In the genomic region with DNA sequence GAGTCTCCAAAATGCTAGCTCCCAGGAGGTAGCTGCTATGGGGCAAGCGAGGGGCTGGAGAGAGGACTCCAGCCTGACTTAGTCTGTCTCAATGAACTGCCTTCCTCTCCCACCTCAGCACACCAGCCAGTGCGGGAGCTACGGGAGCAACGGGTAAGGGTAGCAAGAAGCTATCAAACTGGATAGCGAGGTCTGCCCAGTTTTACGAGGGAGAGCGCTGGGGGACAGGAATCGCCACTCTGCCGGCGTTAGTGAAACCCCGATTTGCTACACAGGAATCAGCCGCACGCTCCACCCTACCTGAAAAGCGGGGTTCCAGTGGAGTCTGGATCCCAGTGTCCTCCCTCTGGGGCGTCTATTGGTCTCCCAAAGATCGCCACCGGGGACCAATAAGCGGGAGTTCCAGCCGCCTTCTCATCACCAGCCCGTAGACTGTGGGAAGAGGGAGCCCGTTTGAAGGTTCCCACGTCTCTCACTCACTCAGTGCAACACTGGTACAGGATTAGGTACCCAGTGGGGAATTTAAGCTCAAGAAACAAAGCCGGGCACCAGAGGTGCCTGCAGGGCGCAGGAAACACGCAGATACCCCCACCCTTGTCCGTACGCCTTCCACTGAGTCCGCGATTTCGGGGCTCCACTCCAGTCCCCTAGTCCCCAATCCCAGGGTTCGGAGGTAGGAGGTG, we compare ENCODE assay signal across 9 mouse cellular contexts. TPM values are rescaled to one million over a fixed set of nuclear protein-coding genes. Genes with fewer than 3 reads are reported as not detected.
DNase-seq lines count a peak whose midpoint lies in the region; ATAC-seq and TF ChIP-seq lines count a peak whose summit lies in the region.
"Had no signal": no experiment of that assay in that cellular context is flagged by ENCODE, and none has a peak within 500 bp of the region (broad histone marks: within the 10 kb centered on the region; RNA-seq: fewer than 3 reads in every experiment).

No protein-coding gene starts in this region.

- in situ Hi-C loops in ES-E14 (cut with MboI; ENCODE audit: low sequenced_read_pairs in 2 of 2, unreplicated experiment in 2 of 2) = no loop called here

- no peaks in the 10 kb centered on the region; a peak in 1 of 4 replicates for H3K4me1 ChIP-seq in ES-E14 (ENCODE audit: control insufficient read depth in 2 of 2, insufficient read depth in 2 of 2, low read length in 2 of 2, poor library complexity in 1 of 2)
- peaks cover 27% of the 10 kb centered on the region for H3K4me1 ChIP-seq in forebrain, embryonic 10.5 days
- peaks cover 15% of the 10 kb centered on the region for H3K4me1 ChIP-seq in limb, embryonic 10.5 days
- H3K4me1 ChIP-seq in neural tube, embryonic 15.5 days = peaks cover 15% of the 10 kb centered on the region

- no peaks in the 10 kb centered on the region for H3K9me3 ChIP-seq in ES-E14 (ENCODE audit: control insufficient read depth, insufficient read depth, low read depth, low read length)
- no peaks in the 10 kb centered on the region for H3K9me3 ChIP-seq in forebrain, embryonic 10.5 days
- H3K9me3 ChIP-seq in limb, embryonic 10.5 days (replicated peaks) = no peaks in the 10 kb centered on the region
- no peaks in the 10 kb centered on the region for H3K9me3 ChIP-seq in neural tube, embryonic 15.5 days (replicated peaks)

- H3K9ac ChIP-seq in ES-E14 (ENCODE audit: insufficient read depth, low read depth, low read length, poor library complexity, severe bottlenecking) = peak overlapping the region; percentile 42
- peak overlapping the region; percentile 48 for H3K9ac ChIP-seq in neural tube, embryonic 15.5 days (replicated peaks)

- no peak overlapping the region for H3K27ac ChIP-seq in ES-E14 (ENCODE audit: insufficient read depth, low read depth, low read length, poor library complexity, severe bottlenecking)
- H3K27ac ChIP-seq in forebrain, embryonic 10.5 days = peak overlapping the region; percentile 65
- peak overlapping the region; percentile 44; the same call in 1 of the 2 replicates for H3K27ac ChIP-seq in limb, embryonic 10.5 days
- no peak overlapping the region for H3K27ac ChIP-seq in neural tube, embryonic 15.5 days (replicated peaks)

- peak overlapping the region; percentile 71 to 83 for H3K4me3 ChIP-seq in ES-E14 (ENCODE audit: insufficient read depth in 1 of 2, low read depth in 1 of 2, low read length in 2 of 2, poor library complexity in 1 of 2, severe bottlenecking in 1 of 2)
- peak overlapping the region; percentile 68 for H3K4me3 ChIP-seq in forebrain, embryonic 10.5 days
- peak overlapping the region; percentile 66 for H3K4me3 ChIP-seq in limb, embryonic 10.5 days
- H3K4me3 ChIP-seq in neural tube, embryonic 15.5 days (replicated peaks) = peak overlapping the region; percentile 54

- H3K36me3 ChIP-seq in ES-E14 (ENCODE audit: control insufficient read depth, insufficient read depth, low read length, poor library complexity, severe bottlenecking) = no peaks in the 10 kb centered on the region
- H3K36me3 ChIP-seq in forebrain, embryonic 10.5 days (replicated peaks) = no peaks in the 10 kb centered on the region
- no peaks in the 10 kb centered on the region for H3K36me3 ChIP-seq in limb, embryonic 10.5 days
- no peaks in the 10 kb centered on the region for H3K36me3 ChIP-seq in neural tube, embryonic 15.5 days

- H3K4me2 ChIP-seq in neural tube, embryonic 15.5 days = peak overlapping the region; percentile 97

- under 1% methylated on average over 31 of the region's 31 CpGs for WGBS in forebrain, embryonic 10.5 days
- WGBS in limb, embryonic 10.5 days = under 1% methylated on average over 31 of the region's 31 CpGs
- under 1% methylated on average over 31 of the region's 31 CpGs for WGBS in neural tube, embryonic 15.5 days

- peaks cover 71% of the 10 kb centered on the region for H3K27me3 ChIP-seq in forebrain, embryonic 10.5 days (ENCODE audit: poor library complexity, severe bottlenecking)
- peaks cover 42% of the 10 kb centered on the region for H3K27me3 ChIP-seq in limb, embryonic 10.5 days (ENCODE audit: low read depth, poor library complexity, severe bottlenecking)
- peaks cover 18% of the 10 kb centered on the region for H3K27me3 ChIP-seq in neural tube, embryonic 15.5 days (replicated peaks)

- ATAC-seq in frontal cortex, adult (ENCODE audit: low TSS enrichment) = peak; percentile 64
- ATAC-seq in neural tube, embryonic 15.5 days (ENCODE audit: low FRiP score) = peak; percentile 82

- no peak for DNase-seq in frontal cortex, postnatal 10 days (ENCODE audit: low spot score in 2 of 2)
- DNase-seq in ES-E14 (ENCODE audit: low read depth, low spot score) = no peak
- peak; percentile 31 for DNase-seq in forebrain, embryonic 10.5 days (ENCODE audit: extremely low spot score, low spot score)
- DNase-seq in limb, embryonic 10.5 days (ENCODE audit: low spot score) = peak; percentile 67
- DNase-seq in lung, adult 18-20 months = no peak
- no peak for DNase-seq in frontal cortex, postnatal 36 days (ENCODE audit: low spot score in 2 of 2)

TF ChIP-seq in ES-E14, 5 proteins besides CTCF, POLR2A, EP300 and RAD21:
- no peak for TF ChIP-seq CHD2 (IDR thresholded peaks at IDR 0.05; ENCODE audit: low read depth, low read length)
- TF ChIP-seq ZC3H11A (IDR thresholded peaks at IDR 0.05; ENCODE audit: borderline replicate concordance, low read depth, low read length) = no peak
- TF ChIP-seq HCFC1 (IDR thresholded peaks at IDR 0.05; ENCODE audit: borderline replicate concordance, insufficient read depth, low read length) = no peak
- no peak for TF ChIP-seq ZNF384 (IDR thresholded peaks at IDR 0.05; ENCODE audit: low read depth, low read length)
- TF ChIP-seq MAFK (IDR thresholded peaks at IDR 0.05; ENCODE audit: insufficient read depth, low read depth, low read length) = no peak

RNA-seq across cellular contexts. Expression of gene Prokr2, which starts 0.6 kb away (rescaled TPM):
- total RNA-seq in ES-E14 (2012; rRNA removed) = 0.22 and 0.95 TPM in 2 replicates
- 0.96 and 1.2 TPM in 2 replicates for polyA plus RNA-seq in forebrain, embryonic 10.5 days (2016; fragmentation: Nextera tagmentation; extraction: Ambion mirVana)
- 0.34 and 0.78 TPM in 2 replicates for polyA plus RNA-seq in limb, embryonic 10.5 days (2016; fragmentation: Nextera tagmentation; extraction: Ambion mirVana)
- polyA plus RNA-seq in neural tube, embryonic 15.5 days (2015; fragmentation: Nextera tagmentation; extraction: Ambion mirVana) = 3.1 and 3.8 TPM in 2 replicates
- polyA plus RNA-seq: large intestine, adult 2 months had no signal

Comparison
In these comparisons a context has a peak if more than half of its experiments do, and no peak if none do; other contexts are left out.
1. DNase-seq: peak in forebrain, embryonic 10.5 days (single experiment) and limb, embryonic 10.5 days (single experiment); none in frontal cortex, postnatal 10 days (0 of 2), ES-E14 (single experiment), lung, adult 18-20 months (0 of 2) and frontal cortex, postnatal 36 days (0 of 2).
2. H3K27ac ChIP-seq: peak in forebrain, embryonic 10.5 days (single experiment) and limb, embryonic 10.5 days (single experiment); none in ES-E14 (single experiment) and neural tube, embryonic 15.5 days (single experiment).
3. Peak in every context shown above with its lines, with median percentiles within 50 percentile points of each other: H3K4me3 ChIP-seq.